Mouse (Mus musculus): Measurements from ENCODE around the gene Nhlrc4. TPM values are rescaled to one million over a fixed set of nuclear protein-coding genes. Genes with fewer than 3 reads are reported as not detected.

Nhlrc4 gene
- polyA plus RNA-seq, 1 experiment from 2014 or later = not detected

GRCm38 (mm10) chr17:25895891-25896290, 48.9 kb downstream of the Nhlrc4 start:
- no peaks in the 10 kb centered on the region for H3K36me3 ChIP-seq (replicated peaks; ENCODE audit: control insufficient read depth, insufficient read depth)
- H3K4me1 ChIP-seq (replicated peaks; ENCODE audit: control insufficient read depth, insufficient read depth, low read length) = no peaks in the 10 kb centered on the region; the same call in 1 of the 2 replicates
- no peak for DNase-seq (ENCODE audit: low spot score)
- no peak overlapping the region for H3K9ac ChIP-seq
- H3K27ac ChIP-seq = no peak overlapping the region
- 57% methylated on average over 12 of the region's 12 CpGs for WGBS
- no peaks in the 10 kb centered on the region for H3K27me3 ChIP-seq (ENCODE audit: control insufficient read depth, insufficient read depth, low read length)
- no peak overlapping the region for H3K4me3 ChIP-seq (replicated peaks; ENCODE audit: low read length)
- no peak overlapping the region for H3K4me2 ChIP-seq (replicated peaks)
- H3K9me3 ChIP-seq (ENCODE audit: control insufficient read depth, low read length) = no peaks in the 10 kb centered on the region
- no peak for ATAC-seq (ENCODE audit: low FRiP score)

DNA sequence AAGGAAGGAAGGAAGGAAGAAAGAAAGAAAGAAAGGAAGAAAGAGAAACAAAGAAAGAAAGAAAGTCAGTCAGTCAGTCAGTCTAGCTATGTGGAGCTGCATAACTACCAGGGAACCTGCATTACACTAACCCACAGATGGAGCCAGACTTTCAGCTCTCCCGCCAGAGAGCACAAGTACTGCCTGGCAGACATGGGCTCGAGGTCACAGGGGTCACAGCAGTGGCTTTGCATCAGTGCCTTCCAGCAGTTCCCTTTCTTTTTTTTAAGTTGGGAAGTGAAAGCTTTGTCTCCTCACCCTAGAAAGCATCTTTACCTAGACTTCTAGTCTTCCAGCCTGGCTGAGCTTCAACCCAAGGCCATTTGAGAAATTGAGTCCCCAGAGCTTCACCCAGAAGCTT, 49.3 kb downstream of the Nhlrc4 start:
- 14% methylated on average over 2 of the region's 2 CpGs for WGBS
- H3K9me3 ChIP-seq (ENCODE audit: control insufficient read depth, low read length) = no peaks in the 10 kb centered on the region
- ATAC-seq (ENCODE audit: low FRiP score) (no peak), DNase-seq (ENCODE audit: low spot score) (no peak)
- H3K27ac ChIP-seq = no peak overlapping the region
- H3K36me3 ChIP-seq (replicated peaks; ENCODE audit: control insufficient read depth, insufficient read depth) = peaks cover under 1% of the 10 kb centered on the region; the same call in 1 of the 2 replicates
- H3K9ac ChIP-seq = no peak overlapping the region
- H3K4me1 ChIP-seq (replicated peaks; ENCODE audit: control insufficient read depth, insufficient read depth, low read length) = no peaks in the 10 kb centered on the region; the same call in 1 of the 2 replicates
- no peak overlapping the region for H3K4me2 ChIP-seq (replicated peaks)
- H3K4me3 ChIP-seq (replicated peaks; ENCODE audit: low read length) = no peak overlapping the region
- H3K27me3 ChIP-seq (ENCODE audit: control insufficient read depth, insufficient read depth, low read length) = no peaks in the 10 kb centered on the region

DNA sequence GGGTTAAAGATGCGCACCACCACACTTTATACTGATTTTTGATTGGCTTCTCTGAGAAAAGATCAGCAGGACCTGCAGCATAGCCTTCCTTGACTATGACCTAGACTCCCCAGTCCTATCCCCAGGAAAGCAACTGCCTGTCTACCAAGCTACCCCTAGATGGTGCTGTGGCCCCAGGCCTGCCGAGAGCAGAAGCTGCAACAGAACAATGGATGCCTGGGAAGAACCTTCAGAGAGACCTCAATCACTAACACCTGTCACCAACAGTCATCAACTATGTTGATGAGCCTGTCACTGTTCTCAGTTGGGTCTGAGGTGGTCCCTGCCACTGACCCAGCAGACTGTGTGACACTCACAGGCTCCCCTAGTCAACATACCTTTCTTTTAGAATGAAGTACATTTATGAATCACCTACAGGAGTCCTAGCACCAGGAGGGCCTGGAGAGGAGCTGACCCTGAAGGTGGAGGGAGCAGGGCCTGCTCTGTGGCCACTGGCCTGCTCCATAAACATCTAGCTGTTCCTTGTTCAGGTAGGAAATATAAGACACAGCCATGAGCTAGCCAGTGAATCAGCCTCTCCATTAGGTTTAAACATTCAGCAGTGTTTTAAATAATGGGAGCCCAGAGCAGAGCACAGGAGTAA, 50.7 kb downstream of the Nhlrc4 start:
- peak; percentile 75 for ATAC-seq (ENCODE audit: low FRiP score)
- Histone ChIP-seq H3K36me3 (replicated peaks; ENCODE audit: control insufficient read depth, insufficient read depth) (peaks cover 14% of the 10 kb centered on the region), H3K9ac (no peak overlapping the region), H3K4me1 (replicated peaks; ENCODE audit: control insufficient read depth, insufficient read depth, low read length) (no peaks in the 10 kb centered on the region; the same call in 1 of the 2 replicates), H3K27ac (peak overlapping the region; percentile 58), H3K9me3 (ENCODE audit: control insufficient read depth, low read length) (no peaks in the 10 kb centered on the region), H3K27me3 (ENCODE audit: control insufficient read depth, insufficient read depth, low read length) (no peaks in the 10 kb centered on the region), H3K4me2 (replicated peaks) (no peak overlapping the region), H3K4me3 (replicated peaks; ENCODE audit: low read length) (no peak overlapping the region)
- WGBS = 24% methylated on average over 2 of the region's 2 CpGs
- DNase-seq (ENCODE audit: low spot score) = peak; percentile 80

Other genes starting within 250 kb of the Nhlrc4 start
- gene Gng13, start 227.8 kb downstream of the Nhlrc4 start, polyA plus RNA-seq (2014; fragmentation: Nextera tagmentation; extraction: Ambion mirVana) = 8.1 and 10.0 TPM in 2 replicates
- gene Chtf18, start 217.5 kb downstream of the Nhlrc4 start, polyA plus RNA-seq (2014; fragmentation: Nextera tagmentation; extraction: Ambion mirVana) = 3.4 and 3.6 TPM in 2 replicates
- gene Rpusd1, start 217.3 kb downstream of the Nhlrc4 start, polyA plus RNA-seq (2014; fragmentation: Nextera tagmentation; extraction: Ambion mirVana) = 21.8 and 22.8 TPM in 2 replicates
- gene Mslnl, start 208.9 kb downstream of the Nhlrc4 start, polyA plus RNA-seq (2014; fragmentation: Nextera tagmentation; extraction: Ambion mirVana) = not detected in 2 replicates
- gene Msln, start 190.6 kb downstream of the Nhlrc4 start, polyA plus RNA-seq (2014; fragmentation: Nextera tagmentation; extraction: Ambion mirVana) = not detected in 2 replicates
- 28.7 and 29.1 TPM in 2 replicates for gene Narfl, start 171.2 kb downstream of the Nhlrc4 start, polyA plus RNA-seq (2014; fragmentation: Nextera tagmentation; extraction: Ambion mirVana)
- gene Haghl, start 159.3 kb downstream of the Nhlrc4 start, polyA plus RNA-seq (2014; fragmentation: Nextera tagmentation; extraction: Ambion mirVana) = 116 and 138 TPM in 2 replicates
- gene Ccdc78, start 158.4 kb downstream of the Nhlrc4 start, polyA plus RNA-seq (2014; fragmentation: Nextera tagmentation; extraction: Ambion mirVana) = 0.41 TPM in 1 of 2 replicates, not detected in the other
- 77.6 and 91.6 TPM in 2 replicates for gene Fam173a, start 152.1 kb downstream of the Nhlrc4 start, polyA plus RNA-seq (2014; fragmentation: Nextera tagmentation; extraction: Ambion mirVana)
- not detected in 2 replicates for gene AC134908.4, start 149.3 kb downstream of the Nhlrc4 start, polyA plus RNA-seq (2014; fragmentation: Nextera tagmentation; extraction: Ambion mirVana)
- gene Metrn, start 147.8 kb downstream of the Nhlrc4 start, polyA plus RNA-seq (2014; fragmentation: Nextera tagmentation; extraction: Ambion mirVana) = 11.8 and 15.1 TPM in 2 replicates
- 31.7 and 35.0 TPM in 2 replicates for gene Fbxl16, start 135.9 kb downstream of the Nhlrc4 start, polyA plus RNA-seq (2014; fragmentation: Nextera tagmentation; extraction: Ambion mirVana)
- gene Wdr24, start 121.3 kb downstream of the Nhlrc4 start, polyA plus RNA-seq (2014; fragmentation: Nextera tagmentation; extraction: Ambion mirVana) = 29.9 and 32.1 TPM in 2 replicates
- 39.3 and 42.1 TPM in 2 replicates for gene Jmjd8, start 116.1 kb downstream of the Nhlrc4 start, polyA plus RNA-seq (2014; fragmentation: Nextera tagmentation; extraction: Ambion mirVana)
- gene Stub1, start 111.6 kb downstream of the Nhlrc4 start, polyA plus RNA-seq (2014; fragmentation: Nextera tagmentation; extraction: Ambion mirVana) = 336 and 357 TPM in 2 replicates
- 51.3 and 57.1 TPM in 2 replicates for gene Rhbdl1, start 107.7 kb downstream of the Nhlrc4 start, polyA plus RNA-seq (2014; fragmentation: Nextera tagmentation; extraction: Ambion mirVana)
- 8.7 and 9.3 TPM in 2 replicates for gene Gm20683, start 103.2 kb downstream of the Nhlrc4 start, polyA plus RNA-seq (2014; fragmentation: Nextera tagmentation; extraction: Ambion mirVana)
- gene Rhot2, start 100.1 kb downstream of the Nhlrc4 start, polyA plus RNA-seq (2014; fragmentation: Nextera tagmentation; extraction: Ambion mirVana) = 6.5 and 9.9 TPM in 2 replicates
- gene Wdr90, start 83.5 kb downstream of the Nhlrc4 start, polyA plus RNA-seq (2014; fragmentation: Nextera tagmentation; extraction: Ambion mirVana) = 13.1 and 14.2 TPM in 2 replicates
- 26.8 and 27.3 TPM in 2 replicates for gene Mcrip2, start 76.2 kb downstream of the Nhlrc4 start, polyA plus RNA-seq (2014; fragmentation: Nextera tagmentation; extraction: Ambion mirVana)
- gene Mettl26, start 69.9 kb downstream of the Nhlrc4 start, polyA plus RNA-seq (2014; fragmentation: Nextera tagmentation; extraction: Ambion mirVana) = 58.5 and 67.3 TPM in 2 replicates
- 0.63 and 0.71 TPM in 2 replicates for gene Wfikkn1, start 64.1 kb downstream of the Nhlrc4 start, polyA plus RNA-seq (2014; fragmentation: Nextera tagmentation; extraction: Ambion mirVana)
- gene Rab40c, start 25.2 kb downstream of the Nhlrc4 start, polyA plus RNA-seq (2014; fragmentation: Nextera tagmentation; extraction: Ambion mirVana) = 28.1 and 29.8 TPM in 2 replicates
- 64.2 and 74.2 TPM in 2 replicates for gene Pigq, start within 50 bp of the Nhlrc4 start, polyA plus RNA-seq (2014; fragmentation: Nextera tagmentation; extraction: Ambion mirVana)
- gene A930017K11Rik, start 7.6 kb upstream of the Nhlrc4 start, polyA plus RNA-seq (2014; fragmentation: Nextera tagmentation; extraction: Ambion mirVana) = 0.44 and 1.8 TPM in 2 replicates
- gene Capn15, start 40.8 kb upstream of the Nhlrc4 start, polyA plus RNA-seq (2014; fragmentation: Nextera tagmentation; extraction: Ambion mirVana) = 21.5 and 27.5 TPM in 2 replicates
- gene Rab11fip3, start 124.6 kb upstream of the Nhlrc4 start, polyA plus RNA-seq (2014; fragmentation: Nextera tagmentation; extraction: Ambion mirVana) = 27.4 and 29.5 TPM in 2 replicates
- 22.6 and 28.8 TPM in 2 replicates for gene Decr2, start 145.4 kb upstream of the Nhlrc4 start, polyA plus RNA-seq (2014; fragmentation: Nextera tagmentation; extraction: Ambion mirVana)
- gene Nme4, start 150.6 kb upstream of the Nhlrc4 start, polyA plus RNA-seq (2014; fragmentation: Nextera tagmentation; extraction: Ambion mirVana) = 14.5 and 17.5 TPM in 2 replicates
- gene Tmem8, start 168.3 kb upstream of the Nhlrc4 start, polyA plus RNA-seq (2014; fragmentation: Nextera tagmentation; extraction: Ambion mirVana) = 3.2 and 3.9 TPM in 2 replicates
- 184 and 190 TPM in 2 replicates for gene Mrpl28, start 178.5 kb upstream of the Nhlrc4 start, polyA plus RNA-seq (2014; fragmentation: Nextera tagmentation; extraction: Ambion mirVana)
- 7.0 and 8.5 TPM in 2 replicates for gene Axin1, start 193.7 kb upstream of the Nhlrc4 start, polyA plus RNA-seq (2014; fragmentation: Nextera tagmentation; extraction: Ambion mirVana)